Mouse (Mus musculus): ENCODE data around the gene Iah1. TPM values are rescaled to one million over a fixed set of nuclear protein-coding genes. Genes with fewer than 3 reads are reported as not detected.

Iah1 gene
- total RNA-seq, 2 experiments from 2014 or later = 10.6 to 14.3 TPM

DNA sequence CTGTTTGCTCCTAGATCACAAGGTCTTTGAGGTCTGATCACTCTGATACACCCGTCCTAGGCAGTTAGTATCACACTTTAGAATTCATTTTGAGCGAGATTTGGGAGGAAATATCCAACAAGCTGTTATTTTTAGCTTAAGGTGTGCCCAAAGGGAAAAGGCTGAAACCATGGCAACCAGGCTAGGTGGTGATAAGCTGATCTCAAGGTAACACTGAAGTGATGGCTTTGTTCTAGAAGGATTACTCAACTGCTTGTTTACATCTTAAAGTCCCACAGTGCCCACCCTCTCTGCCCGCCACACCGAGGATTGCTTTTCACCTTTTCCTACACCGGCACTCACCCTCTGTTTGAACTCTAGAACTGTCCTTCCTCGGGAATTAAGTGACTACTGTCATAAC, 26.5 kb upstream of the Iah1 start:
- no peak overlapping the region for H3K27ac ChIP-seq
- no peak overlapping the region for H3K4me3 ChIP-seq
- TF ChIP-seq CTCF (conservative IDR thresholded peaks at IDR 0.05) = no peak
- no peak for DNase-seq (ENCODE audit: low spot score in 2 of 2)

DNA sequence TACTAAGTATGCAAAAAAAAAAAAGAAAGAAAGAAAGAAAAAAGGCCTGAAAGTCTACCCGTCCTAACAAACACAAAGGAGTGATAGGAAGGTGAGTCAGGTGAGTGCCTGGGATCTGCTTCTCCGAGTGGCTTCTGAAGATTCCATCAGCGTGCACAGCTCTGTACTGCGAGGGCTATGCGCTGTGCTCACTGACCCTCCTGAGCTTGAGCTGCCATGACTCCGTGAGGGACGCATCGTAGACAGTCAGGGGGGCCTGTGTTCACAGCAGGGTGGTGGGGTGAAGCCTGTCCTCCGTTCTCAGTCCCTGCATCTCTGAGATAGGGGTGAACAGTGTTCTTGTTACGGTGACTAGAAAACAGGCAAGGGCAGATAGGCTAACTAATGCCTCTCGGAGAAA, 17.3 kb upstream of the Iah1 start:
- no peak for DNase-seq (ENCODE audit: low spot score in 2 of 2)
- no peak for TF ChIP-seq CTCF (conservative IDR thresholded peaks at IDR 0.05)
- Histone ChIP-seq H3K27ac (no peak overlapping the region), H3K4me3 (no peak overlapping the region)

DNA sequence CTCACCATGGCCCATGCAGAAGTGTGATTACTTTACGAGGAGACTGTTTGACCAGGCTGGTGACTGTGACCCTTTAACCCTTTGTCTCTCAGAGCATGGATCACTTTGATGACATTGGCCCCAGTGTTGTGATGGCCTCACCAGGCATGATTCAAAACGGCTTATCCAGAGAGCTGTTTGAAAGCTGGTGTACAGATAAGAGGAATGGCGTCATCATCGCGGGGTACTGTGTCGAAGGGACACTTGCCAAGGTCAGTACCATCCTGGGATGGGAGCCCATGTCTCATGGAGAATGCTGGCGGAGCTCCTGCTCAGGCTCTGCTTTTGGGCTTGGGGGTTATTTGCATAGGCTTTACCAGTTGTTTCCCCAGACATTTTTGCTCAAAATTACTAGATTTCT, 14.9 kb upstream of the Iah1 start:
- no peak for TF ChIP-seq CTCF (conservative IDR thresholded peaks at IDR 0.05)
- no peak overlapping the region for H3K27ac ChIP-seq
- no peak overlapping the region for H3K4me3 ChIP-seq
- no peak for DNase-seq (ENCODE audit: low spot score in 2 of 2)

DNA sequence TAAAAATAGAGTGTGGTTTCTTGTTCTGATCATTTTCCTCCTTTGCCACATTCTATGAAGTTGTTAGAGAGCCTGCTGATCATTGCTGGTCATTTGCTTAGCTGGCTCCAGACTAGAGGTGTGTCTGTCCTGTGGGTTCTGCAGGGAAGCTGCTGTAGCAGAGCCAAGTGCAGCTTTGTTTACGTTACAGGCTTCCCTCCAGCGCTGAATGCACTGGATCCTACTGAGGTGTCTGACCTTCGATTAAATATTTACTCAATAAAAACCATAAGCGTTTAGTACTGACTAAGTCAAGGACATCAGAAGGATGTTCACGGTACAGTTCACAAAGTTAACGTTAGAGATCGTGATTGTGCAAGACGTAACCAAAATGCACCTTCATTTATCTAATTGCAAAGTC, 14.3 kb upstream of the Iah1 start:
- DNase-seq (ENCODE audit: low spot score in 2 of 2) = no peak
- H3K4me3 ChIP-seq = no peak overlapping the region
- no peak for TF ChIP-seq CTCF (conservative IDR thresholded peaks at IDR 0.05)
- H3K27ac ChIP-seq = no peak overlapping the region

DNA sequence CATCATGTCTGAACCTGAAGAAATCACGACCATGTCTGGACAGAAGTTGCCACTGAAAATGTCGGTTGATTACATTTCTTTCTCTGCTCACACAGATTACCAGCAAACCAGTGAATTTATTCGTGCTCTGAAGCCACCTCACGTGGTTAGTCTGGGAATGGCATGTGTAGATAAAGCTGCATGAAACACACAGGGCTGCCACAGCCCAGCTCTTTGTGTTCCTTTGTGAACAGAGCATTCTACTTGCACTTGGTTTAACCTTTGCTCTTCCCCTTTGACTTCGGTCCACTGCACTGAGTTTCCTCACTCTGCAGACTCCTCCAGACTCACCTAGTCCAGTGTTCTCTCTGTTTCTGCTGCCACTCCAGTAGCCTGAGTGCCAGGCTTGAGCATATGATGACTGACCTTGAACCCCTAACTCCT, 13.8 kb upstream of the Iah1 start:
- Histone ChIP-seq H3K4me3 (no peak overlapping the region), H3K27ac (no peak overlapping the region)
- no peak for TF ChIP-seq CTCF (conservative IDR thresholded peaks at IDR 0.05)
- DNase-seq (ENCODE audit: low spot score in 2 of 2) = no peak

DNA sequence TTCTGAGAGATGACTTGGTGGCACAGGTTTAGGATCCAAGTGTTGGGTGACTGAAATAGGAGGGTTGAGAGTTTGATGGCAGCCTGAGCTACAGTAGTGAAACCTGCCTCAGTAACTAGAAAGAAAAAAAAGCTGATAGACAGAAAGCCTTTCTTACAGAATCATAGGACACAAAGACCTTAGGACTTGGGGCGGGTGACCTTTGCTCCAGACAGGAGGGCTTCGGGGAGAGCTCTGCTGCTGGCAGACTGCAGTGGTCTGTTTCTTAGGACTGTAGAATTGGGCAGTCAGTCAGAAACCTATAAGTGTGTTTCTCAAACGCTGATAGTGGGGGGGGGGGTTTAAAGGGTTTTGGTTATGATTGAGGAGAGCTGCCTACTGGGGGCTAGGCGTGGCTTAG, 10.4 kb upstream of the Iah1 start:
- H3K4me3 ChIP-seq = no peak overlapping the region
- no peak for TF ChIP-seq CTCF (conservative IDR thresholded peaks at IDR 0.05)
- no peak for DNase-seq (ENCODE audit: low spot score in 2 of 2)
- H3K27ac ChIP-seq = no peak overlapping the region

DNA sequence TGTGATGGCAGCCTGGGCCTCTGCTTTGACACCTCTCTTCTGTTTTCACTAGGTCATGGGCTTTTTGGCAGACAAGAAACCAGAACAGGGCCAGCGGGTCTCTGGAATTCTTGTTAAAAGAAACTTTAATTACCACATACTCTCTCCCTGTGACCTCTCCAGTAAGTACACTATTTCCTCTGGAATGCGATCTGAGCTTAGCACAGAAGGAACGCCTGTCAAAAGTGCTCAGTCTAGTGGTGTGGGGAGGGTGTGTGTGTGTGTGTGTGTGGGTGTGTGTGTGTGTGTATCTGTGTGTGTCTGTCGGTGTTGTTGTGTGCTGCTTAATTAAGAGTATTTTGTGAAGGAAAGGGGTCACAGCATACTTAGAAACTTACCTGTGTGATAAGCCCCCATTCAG, 9.5 kb upstream of the Iah1 start:
- no peak for TF ChIP-seq CTCF (conservative IDR thresholded peaks at IDR 0.05)
- H3K4me3 ChIP-seq = no peak overlapping the region
- H3K27ac ChIP-seq = no peak overlapping the region
- no peak for DNase-seq (ENCODE audit: low spot score in 2 of 2)

DNA sequence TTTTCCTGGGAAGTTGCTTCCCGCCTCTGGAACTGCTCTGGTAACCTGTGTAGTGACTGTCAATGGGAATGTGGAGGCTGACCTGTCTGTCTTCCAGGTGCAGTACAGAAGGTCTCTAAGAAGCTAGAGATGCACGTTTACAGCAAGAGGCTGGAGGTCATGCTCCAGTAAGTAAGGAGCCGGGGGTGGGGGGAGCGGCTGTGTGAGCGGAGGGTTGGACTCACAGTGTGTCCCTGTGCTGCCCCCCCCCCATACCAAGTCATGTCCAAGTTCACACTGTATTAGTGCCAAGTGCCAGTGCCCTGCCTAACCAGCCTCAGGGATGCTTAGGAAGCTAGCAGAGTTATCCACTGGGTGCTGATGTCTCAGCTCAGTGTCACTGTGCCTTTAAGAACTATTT, 4.0 kb upstream of the Iah1 start:
- DNase-seq (ENCODE audit: low spot score in 2 of 2) = no peak
- TF ChIP-seq CTCF (conservative IDR thresholded peaks at IDR 0.05) = no peak
- Histone ChIP-seq H3K27ac (no peak overlapping the region), H3K4me3 (no peak overlapping the region)

DNA sequence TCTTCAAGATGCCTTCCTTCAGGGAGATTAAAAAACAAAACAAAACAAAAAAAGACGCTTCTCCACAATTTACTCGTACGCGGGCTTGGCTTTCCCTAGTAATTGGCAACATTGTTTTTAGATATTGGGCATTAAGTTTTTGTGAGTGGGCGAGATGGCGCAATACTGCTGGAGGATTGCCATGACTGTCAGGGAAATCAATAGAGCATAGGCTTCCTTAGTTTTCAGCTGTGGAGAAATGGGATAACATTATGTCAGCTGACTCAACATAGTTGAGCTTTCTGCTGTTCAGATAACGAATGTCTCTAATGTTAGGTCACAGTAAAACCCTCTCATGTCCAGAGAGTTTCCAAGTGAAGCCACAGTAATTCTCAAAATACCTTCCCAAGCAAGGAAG, 678 bp downstream of the Iah1 start:
- Histone ChIP-seq H3K27ac (peak overlapping the region; percentile 91), H3K4me3 (peak overlapping the region; percentile 90)
- no peak for TF ChIP-seq CTCF (conservative IDR thresholded peaks at IDR 0.05)
- DNase-seq (ENCODE audit: low spot score in 2 of 2) = peak; percentile 35 to 52

DNA sequence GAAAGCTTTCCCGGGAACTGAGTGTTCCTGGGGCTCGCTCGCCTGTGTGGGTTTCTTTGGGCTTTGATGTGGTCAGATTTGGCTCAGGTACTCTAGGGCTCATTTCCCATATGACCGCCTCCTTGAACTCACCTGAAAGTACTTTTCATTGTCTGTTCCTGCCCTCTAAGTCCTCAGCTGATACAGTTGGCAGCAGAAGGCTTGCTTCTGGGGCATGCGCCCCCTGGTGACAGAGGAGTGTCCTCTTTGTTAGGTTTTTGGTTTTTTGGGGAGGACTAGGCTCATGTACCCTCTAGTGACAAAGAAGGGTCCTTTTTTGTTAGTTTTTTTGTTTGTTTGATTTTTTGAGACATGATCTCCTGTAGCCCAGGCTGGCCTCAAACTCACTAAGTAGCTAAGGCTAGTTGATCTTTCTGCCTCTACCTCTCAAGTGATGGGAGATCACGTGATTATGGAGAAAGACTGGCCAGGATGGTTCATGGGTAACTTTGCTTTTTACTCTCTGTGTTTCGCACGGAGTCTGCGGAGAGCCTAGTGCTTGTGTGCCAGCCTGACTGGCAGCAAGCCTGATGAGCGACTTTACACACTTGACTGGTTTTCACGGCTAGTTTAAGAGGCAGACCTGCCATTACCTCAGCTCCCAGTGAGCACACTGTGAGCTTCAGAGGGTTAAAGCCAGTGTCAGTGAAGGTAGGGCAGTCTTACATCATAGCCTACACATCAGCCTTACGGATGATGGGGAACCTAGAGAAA, 2.1 kb downstream of the Iah1 start:
- Histone ChIP-seq H3K27ac (no peak overlapping the region), H3K4me3 (no peak overlapping the region)
- DNase-seq (ENCODE audit: low spot score in 2 of 2) = peak; percentile 25 to 59
- TF ChIP-seq CTCF (conservative IDR thresholded peaks at IDR 0.05) = peak; percentile 88

DNA sequence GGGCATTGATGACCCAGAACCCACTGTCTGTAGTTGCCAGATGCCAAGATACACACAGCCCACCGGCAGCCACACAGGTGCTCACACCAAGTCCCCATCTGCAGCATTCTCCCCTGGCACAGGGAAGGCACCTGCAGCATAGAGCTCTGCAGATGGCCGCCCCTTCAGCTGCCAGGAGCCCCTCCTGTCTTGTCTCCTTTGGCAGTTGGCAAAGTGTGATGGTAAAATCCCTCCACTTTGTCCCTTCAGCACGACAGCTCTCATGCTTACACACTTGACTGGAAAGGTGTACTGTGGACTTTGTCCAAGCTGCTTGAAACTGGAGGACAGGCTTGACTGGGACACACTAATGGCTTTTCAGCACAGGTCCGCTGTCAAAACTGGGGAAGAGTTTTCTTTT, 4.1 kb downstream of the Iah1 start:
- H3K4me3 ChIP-seq = no peak overlapping the region
- DNase-seq (ENCODE audit: low spot score in 2 of 2) = no peak
- H3K27ac ChIP-seq = no peak overlapping the region
- no peak for TF ChIP-seq CTCF (conservative IDR thresholded peaks at IDR 0.05)

DNA sequence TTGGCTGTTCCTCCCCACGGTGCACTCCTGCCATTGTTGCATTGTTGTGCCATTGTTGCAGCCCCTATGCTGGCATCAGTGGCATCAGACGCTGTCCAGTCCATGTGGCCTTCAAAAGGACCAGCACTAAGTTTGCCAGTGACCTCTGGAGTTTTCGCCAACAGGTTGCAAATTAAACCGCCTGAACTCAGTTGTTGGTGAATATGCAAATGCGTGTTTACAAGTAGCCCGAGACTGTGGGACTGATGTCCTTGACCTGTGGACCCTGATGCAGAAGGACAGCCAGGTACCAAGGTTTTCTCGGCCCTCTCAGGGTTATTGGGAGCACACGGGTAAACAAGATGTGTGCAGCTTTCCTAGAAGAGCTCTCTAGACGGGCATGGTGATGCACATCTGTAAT, 5.0 kb downstream of the Iah1 start:
- DNase-seq (ENCODE audit: low spot score in 2 of 2) = no peak
- H3K27ac ChIP-seq = no peak overlapping the region
- no peak for TF ChIP-seq CTCF (conservative IDR thresholded peaks at IDR 0.05)
- no peak overlapping the region for H3K4me3 ChIP-seq

DNA sequence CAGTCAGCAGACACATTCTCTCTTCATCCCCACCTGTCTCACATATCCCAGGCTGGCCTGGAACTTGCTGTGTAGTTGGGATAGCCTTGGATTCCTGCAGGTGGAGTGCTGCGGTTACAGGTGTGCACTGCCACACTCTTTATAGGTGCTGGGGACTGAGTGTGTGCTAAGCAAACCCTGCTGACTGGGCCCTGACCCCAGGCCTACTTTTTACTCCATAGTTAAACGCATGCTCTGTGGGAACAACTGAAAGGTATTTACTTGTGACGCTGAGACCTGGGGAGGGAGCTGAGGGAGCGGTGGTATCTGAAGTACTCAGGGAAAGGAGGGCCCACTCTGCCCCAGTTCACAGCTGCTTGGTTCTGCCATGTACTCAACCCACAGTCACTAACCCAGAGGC, 6.1 kb downstream of the Iah1 start:
- TF ChIP-seq CTCF (conservative IDR thresholded peaks at IDR 0.05) = no peak
- Histone ChIP-seq H3K27ac (no peak overlapping the region), H3K4me3 (no peak overlapping the region)
- no peak for DNase-seq (ENCODE audit: low spot score in 2 of 2)

DNA sequence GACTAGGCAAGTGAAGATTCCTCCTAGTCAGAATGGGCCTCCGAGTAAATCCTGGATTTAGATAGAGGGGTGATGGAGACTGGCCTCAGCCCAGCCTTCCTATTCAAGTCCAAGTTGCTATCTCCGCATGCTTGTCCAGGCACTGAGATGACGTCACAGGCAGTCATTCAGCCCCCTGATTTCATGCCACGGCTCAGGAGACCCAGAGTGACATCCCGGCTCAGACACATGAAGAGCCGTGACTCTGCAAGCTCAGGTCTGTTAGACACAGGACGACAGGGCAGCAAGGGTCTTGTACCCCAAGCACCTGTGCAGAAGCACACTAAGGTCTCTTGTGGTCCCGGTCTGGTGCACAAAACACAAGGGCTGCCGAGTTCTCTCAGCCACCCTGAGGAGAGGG, 6.7 kb downstream of the Iah1 start:
- Histone ChIP-seq H3K27ac (no peak overlapping the region), H3K4me3 (no peak overlapping the region)
- DNase-seq (ENCODE audit: low spot score in 2 of 2) = no peak
- TF ChIP-seq CTCF (conservative IDR thresholded peaks at IDR 0.05) = no peak
